Mouse (Mus musculus): Measurements from ENCODE around the gene Spata46. TPM values are rescaled to one million over a fixed set of nuclear protein-coding genes. Genes with fewer than 3 reads are reported as not detected.

The Spata46 gene
- total RNA-seq, 2 experiments from 2014 or later = not detected

DNA sequence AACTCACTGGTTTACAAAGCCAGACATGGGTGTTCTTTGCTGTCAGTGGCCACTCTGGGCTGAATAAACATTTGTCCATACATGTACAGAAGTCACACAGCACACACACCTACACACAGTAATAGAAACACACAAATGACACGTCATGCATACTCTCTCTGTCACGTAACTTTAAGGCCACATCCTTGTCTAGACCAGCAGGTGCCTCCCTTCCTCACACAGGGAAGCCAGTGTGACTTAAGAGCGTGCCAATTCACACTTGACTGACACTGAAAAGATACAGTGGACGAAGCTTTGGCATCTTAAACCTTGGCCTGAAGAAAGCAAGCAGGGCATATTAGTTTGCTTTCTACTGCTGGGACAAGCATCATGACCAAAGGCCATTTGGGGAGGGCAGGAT lies 24.2 kb downstream of the Spata46 start:
- intact Hi-C loops (cut with DNase I) = no loop called here

DNA sequence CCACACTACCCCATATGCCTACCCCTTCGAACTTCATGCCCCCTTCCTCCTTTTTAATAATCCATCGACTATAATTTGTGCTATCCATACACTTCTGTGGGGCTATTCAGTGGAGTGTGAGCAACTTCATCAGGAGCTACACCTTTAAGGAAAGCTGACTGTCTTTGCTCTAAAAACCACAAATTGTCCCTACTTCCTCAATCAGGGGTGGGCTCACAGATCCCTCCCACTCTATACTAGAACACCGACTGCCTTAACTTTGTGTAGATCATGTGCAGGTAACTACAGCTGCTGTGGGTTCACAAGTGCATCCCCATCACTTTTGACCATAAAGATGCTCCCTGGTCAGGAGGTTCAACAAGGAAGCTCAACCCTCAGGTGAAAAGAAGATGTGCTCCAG lies 31.3 kb downstream of the Spata46 start:
- intact Hi-C loops (cut with DNase I) = no loop called here
- DNase-seq (ENCODE audit: low spot score) = no peak

More for the DNA sequence above, 24.2 kb downstream of the Spata46 start:
- DNase-seq (ENCODE audit: low spot score) = no peak

DNA sequence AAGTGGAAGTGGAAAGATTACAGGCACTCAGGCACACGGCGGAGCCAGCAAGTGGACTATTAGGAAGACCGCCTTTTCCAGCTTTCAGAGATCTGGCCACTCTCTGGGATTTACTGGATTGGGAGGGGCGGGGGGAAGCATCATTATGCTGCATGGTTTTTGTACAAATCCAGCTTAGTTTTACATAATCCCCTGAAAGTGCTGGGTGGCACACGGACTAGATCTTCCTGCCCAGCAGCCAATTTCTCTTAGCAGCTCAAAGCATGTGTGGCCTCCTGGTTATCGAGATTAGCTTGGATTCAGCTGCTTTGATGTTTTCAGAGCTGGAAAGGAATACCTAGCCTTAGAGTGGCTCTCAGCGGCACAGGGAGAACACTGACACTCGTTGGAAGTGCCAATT lies 34.5 kb downstream of the Spata46 start:
- no peak for DNase-seq (ENCODE audit: low spot score)
- intact Hi-C loops (cut with DNase I) = no loop called here

GRCm38 (mm10) chr1:170343906-170344305 lies 35.3 kb downstream of the Spata46 start:
- no peak for DNase-seq (ENCODE audit: low spot score)
- intact Hi-C loops (cut with DNase I) = no loop called here

DNA sequence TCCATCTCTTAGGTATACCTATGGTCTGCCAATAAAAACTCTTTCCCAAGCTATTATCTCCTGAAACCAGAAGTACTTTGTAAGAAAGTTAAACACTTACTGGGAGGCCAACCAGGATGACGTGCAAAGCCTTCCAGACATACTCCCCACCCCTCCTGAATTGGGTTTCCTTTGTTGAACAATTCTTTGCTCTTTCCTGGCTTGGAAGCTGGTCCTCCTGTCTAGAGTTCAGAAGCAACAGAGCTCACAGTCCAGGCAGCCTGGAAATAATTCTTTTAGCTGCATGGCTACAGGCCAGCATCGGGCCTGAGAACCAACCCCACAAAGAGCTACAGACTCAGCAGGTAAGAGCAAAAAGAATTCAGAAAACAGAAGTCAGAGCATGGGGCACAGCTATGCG lies 37.7 kb downstream of the Spata46 start:
- no peak for DNase-seq (ENCODE audit: low spot score)

GRCm38 (mm10) chr1:170351080-170351479 lies 42.5 kb downstream of the Spata46 start:
- intact Hi-C loops (cut with DNase I) = no loop called here
- DNase-seq (ENCODE audit: low spot score) = no peak

More for the DNA sequence above, 37.7 kb downstream of the Spata46 start:
- intact Hi-C loops (cut with DNase I) = no loop called here

DNA sequence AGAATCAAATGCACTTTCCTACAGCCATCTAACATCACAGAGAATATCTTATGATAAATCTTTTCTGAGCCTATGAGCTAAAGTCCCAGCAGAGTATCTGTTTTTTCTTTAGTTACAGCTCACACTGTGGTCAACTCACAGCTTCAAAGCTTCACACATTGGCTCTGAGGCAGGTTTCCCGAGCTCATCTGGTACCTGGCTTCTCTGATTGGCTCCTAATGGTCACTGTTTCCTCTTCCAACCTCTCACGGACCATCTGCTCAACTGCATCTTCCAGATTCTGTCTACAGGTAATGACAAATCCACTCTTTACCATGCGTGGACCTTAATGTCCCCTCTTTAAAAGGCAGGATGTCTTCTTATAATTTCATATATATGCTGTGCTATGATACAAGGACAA lies 44.7 kb downstream of the Spata46 start:
- intact Hi-C loops (cut with DNase I) = no loop called here
- DNase-seq (ENCODE audit: low spot score) = no peak

DNA sequence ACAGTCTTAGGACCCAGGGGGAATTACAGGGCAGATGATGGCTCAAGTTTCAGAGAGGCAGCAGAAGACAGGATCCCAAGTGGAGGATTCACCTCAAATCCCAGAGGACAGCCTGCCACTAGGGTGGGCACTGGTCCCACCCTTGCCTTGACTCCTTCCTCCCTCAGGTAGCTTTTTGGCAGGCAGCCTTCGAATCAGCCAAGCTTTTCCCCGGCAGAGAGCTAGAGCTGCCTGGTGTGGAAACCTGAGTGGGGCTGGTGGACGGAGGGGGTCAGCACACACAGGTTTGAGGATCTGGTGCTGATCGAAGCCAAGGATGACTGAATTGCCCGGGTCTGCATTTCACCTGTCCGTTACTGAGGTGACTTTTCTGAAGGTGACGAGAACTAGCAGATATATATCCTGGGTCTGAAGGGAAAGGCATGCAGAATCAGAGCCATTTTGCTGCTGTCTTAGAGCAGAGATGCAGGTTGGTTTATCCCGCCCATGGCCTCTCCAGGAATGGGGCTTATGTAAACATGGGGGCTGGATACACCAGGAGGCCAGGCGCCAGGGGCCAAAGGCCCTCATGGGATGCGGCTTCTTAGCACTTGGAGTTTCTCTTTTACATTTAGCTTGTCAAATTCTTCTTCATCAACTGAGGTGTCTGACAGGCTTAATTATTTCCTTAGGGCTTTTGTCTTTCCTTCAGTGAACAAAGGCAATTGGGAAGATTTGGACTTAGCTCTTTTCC lies 51.7 kb downstream of the Spata46 start:
- intact Hi-C loops (cut with DNase I) = no loop called here
- DNase-seq (ENCODE audit: low spot score) = no peak

Other genes with a start within 250 kb of the Spata46 start
- 10 to 100 TPM; 23.4 to 29.0 TPM for gene Ddr2, start 198.0 kb upstream of the Spata46 start, total RNA-seq (2021)
- gene Uap1, start 133.8 kb upstream of the Spata46 start, total RNA-seq (2021) = 10 to 100 TPM; 54.8 to 56.9 TPM
- gene Uhmk1, start 93.4 kb upstream of the Spata46 start, total RNA-seq (2021) = 10 to 100 TPM; 19.7 to 21.1 TPM
- gene Sh2d1b2, start 76.1 kb upstream of the Spata46 start, total RNA-seq (2021) = not detected
- under 1 TPM; 0.13 to 0.14 TPM for gene Sh2d1b1, start 31.5 kb upstream of the Spata46 start, total RNA-seq (2021)
- 10 to 100 TPM; 10.5 to 10.9 TPM for gene Gm7694, start 2.5 kb upstream of the Spata46 start, total RNA-seq (2021)